Mouse (Mus musculus): ENCODE measurements around the gene Nbl1. TPM values are rescaled to one million over a fixed set of nuclear protein-coding genes. Genes with fewer than 3 reads are reported as not detected.

Nbl1 gene
- polyA plus RNA-seq, 1 experiment = 160 TPM

DNA sequence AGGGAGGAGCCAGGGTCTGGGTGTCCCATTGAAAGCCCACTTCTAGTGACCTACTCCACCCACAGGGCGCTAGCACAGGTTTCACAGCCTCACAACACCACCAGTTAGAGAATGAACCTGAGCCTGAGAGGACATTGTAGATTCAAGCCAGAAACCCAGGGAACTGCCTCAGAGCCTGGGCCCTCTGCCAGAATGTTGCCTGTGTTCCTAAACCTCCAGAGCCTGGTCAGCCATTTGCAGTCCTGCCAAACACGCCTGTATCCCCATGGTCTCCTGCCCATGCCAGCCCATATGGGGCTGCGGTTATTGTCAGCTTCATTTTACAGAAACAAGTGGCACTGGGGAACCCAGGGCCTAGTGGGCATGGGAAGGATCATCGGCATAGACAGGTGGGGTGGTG, 37.5 kb downstream of the Nbl1 start:
- H3K36me3 ChIP-seq (ENCODE audit: control insufficient read depth, insufficient read depth, low read length) = peaks cover 28% of the 10 kb centered on the region
- TF ChIP-seq CTCF (IDR thresholded peaks at IDR 0.05; ENCODE audit: extremely low read depth, insufficient read length, insufficient replicate concordance, low read depth, low read length) (no peak), POLR2A (IDR thresholded peaks at IDR 0.05; ENCODE audit: low read depth, low read length) (no peak)
- H3K4me1 ChIP-seq (ENCODE audit: control insufficient read depth, insufficient read depth, insufficient read length, low read length) = peaks cover 2% of the 10 kb centered on the region
- H3K27ac ChIP-seq (ENCODE audit: insufficient read depth, low read depth, low read length) = no peak overlapping the region
- no peaks in the 10 kb centered on the region for H3K27me3 ChIP-seq (ENCODE audit: control insufficient read depth, insufficient read depth, low read length)
- WGBS = 83% methylated on average over 4 of the region's 4 CpGs
- H3K4me3 ChIP-seq (ENCODE audit: low read depth, low read length) = no peak overlapping the region

GRCm38 (mm10) chr4:139054300-139054923, 38.4 kb downstream of the Nbl1 start:
- WGBS = 82% methylated on average over 9 of the region's 9 CpGs
- H3K4me1 ChIP-seq (ENCODE audit: control insufficient read depth, insufficient read depth, insufficient read length, low read length) = peaks cover 2% of the 10 kb centered on the region
- no peak overlapping the region for H3K4me3 ChIP-seq (ENCODE audit: low read depth, low read length)
- no peaks in the 10 kb centered on the region for H3K27me3 ChIP-seq (ENCODE audit: control insufficient read depth, insufficient read depth, low read length)
- peaks cover 28% of the 10 kb centered on the region for H3K36me3 ChIP-seq (ENCODE audit: control insufficient read depth, insufficient read depth, low read length)
- TF ChIP-seq POLR2A (IDR thresholded peaks at IDR 0.05; ENCODE audit: low read depth, low read length) (no peak), CTCF (IDR thresholded peaks at IDR 0.05; ENCODE audit: extremely low read depth, insufficient read length, insufficient replicate concordance, low read depth, low read length) (no peak)
- no peak overlapping the region for H3K27ac ChIP-seq (ENCODE audit: insufficient read depth, low read depth, low read length)

DNA sequence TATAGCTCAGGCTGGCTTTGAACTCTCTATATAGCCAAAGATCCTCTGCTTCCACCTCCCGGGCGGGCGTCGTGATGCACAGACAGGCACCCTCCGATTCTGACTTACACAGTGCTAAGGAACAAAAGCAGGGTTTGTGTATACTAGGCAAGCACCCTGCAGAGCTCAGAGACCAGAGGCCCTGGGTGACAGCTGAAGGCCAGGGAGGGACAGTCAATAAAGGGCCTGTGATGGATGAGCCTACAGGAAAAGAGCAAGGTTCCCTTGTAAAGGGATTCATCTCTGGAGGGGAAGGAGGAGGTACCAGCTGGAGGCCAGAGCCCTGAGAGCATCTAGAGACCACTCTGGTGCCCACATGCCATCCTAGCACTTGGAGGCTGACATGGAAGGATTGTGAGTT, 39.4 kb downstream of the Nbl1 start:
- Histone ChIP-seq H3K36me3 (ENCODE audit: control insufficient read depth, insufficient read depth, low read length) (peaks cover 22% of the 10 kb centered on the region), H3K4me3 (ENCODE audit: low read depth, low read length) (no peak overlapping the region), H3K4me1 (ENCODE audit: control insufficient read depth, insufficient read depth, insufficient read length, low read length) (peaks cover 2% of the 10 kb centered on the region), H3K27me3 (ENCODE audit: control insufficient read depth, insufficient read depth, low read length) (no peaks in the 10 kb centered on the region), H3K27ac (ENCODE audit: insufficient read depth, low read depth, low read length) (no peak overlapping the region)
- TF ChIP-seq POLR2A (IDR thresholded peaks at IDR 0.05; ENCODE audit: low read depth, low read length) = no peak
- no peak for TF ChIP-seq CTCF (IDR thresholded peaks at IDR 0.05; ENCODE audit: extremely low read depth, insufficient read length, insufficient replicate concordance, low read depth, low read length)
- 78% methylated on average over 5 of the region's 5 CpGs for WGBS

- Histone ChIP-seq H3K27ac (ENCODE audit: insufficient read depth, low read depth, low read length) (no peak overlapping the region), H3K27me3 (ENCODE audit: control insufficient read depth, insufficient read depth, low read length) (no peaks in the 10 kb centered on the region), H3K4me1 (ENCODE audit: control insufficient read depth, insufficient read depth, insufficient read length, low read length) (peaks cover 2% of the 10 kb centered on the region), H3K36me3 (ENCODE audit: control insufficient read depth, insufficient read depth, low read length) (peaks cover 20% of the 10 kb centered on the region), H3K4me3 (ENCODE audit: low read depth, low read length) (no peak overlapping the region)
- TF ChIP-seq POLR2A (IDR thresholded peaks at IDR 0.05; ENCODE audit: low read depth, low read length) (no peak), CTCF (IDR thresholded peaks at IDR 0.05; ENCODE audit: extremely low read depth, insufficient read length, insufficient replicate concordance, low read depth, low read length) (no peak)
- 91% methylated on average over 7 of the region's 7 CpGs for WGBS
These were observed 40.0 kb downstream of the Nbl1 start for GRCm38 (mm10) chr4:139052796-139053195.

DNA sequence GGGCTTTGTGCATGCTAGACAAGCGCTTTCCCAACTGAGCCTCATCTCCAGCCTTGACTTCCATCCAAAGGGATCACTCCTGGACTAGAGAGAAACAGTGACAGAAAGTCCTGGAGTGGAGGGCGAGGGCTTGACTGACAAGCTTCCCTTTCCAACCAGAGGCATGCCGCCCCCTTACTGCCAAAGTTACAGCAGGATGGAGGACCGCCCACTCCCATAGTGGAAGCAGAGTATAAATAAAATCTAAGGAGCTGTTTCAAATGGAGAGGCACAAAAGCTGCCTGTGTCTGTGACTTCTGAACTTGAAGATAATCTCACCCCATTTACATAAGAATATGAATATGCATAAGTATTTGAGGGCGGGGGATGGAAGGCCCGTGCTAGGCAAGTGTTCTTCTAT, 44.3 kb downstream of the Nbl1 start:
- WGBS = 94% methylated on average over 6 of the region's 6 CpGs
- H3K36me3 ChIP-seq (ENCODE audit: control insufficient read depth, insufficient read depth, low read length) = peaks cover 13% of the 10 kb centered on the region
- no peaks in the 10 kb centered on the region for H3K27me3 ChIP-seq (ENCODE audit: control insufficient read depth, insufficient read depth, low read length)
- no peak overlapping the region for H3K4me3 ChIP-seq (ENCODE audit: low read depth, low read length)
- H3K4me1 ChIP-seq (ENCODE audit: control insufficient read depth, insufficient read depth, insufficient read length, low read length) = peaks cover 2% of the 10 kb centered on the region; the same call in 1 of the 2 replicates
- H3K27ac ChIP-seq (ENCODE audit: insufficient read depth, low read depth, low read length) = no peak overlapping the region
- no peak for TF ChIP-seq CTCF (IDR thresholded peaks at IDR 0.05; ENCODE audit: extremely low read depth, insufficient read length, insufficient replicate concordance, low read depth, low read length)
- no peak for TF ChIP-seq POLR2A (IDR thresholded peaks at IDR 0.05; ENCODE audit: low read depth, low read length)

DNA sequence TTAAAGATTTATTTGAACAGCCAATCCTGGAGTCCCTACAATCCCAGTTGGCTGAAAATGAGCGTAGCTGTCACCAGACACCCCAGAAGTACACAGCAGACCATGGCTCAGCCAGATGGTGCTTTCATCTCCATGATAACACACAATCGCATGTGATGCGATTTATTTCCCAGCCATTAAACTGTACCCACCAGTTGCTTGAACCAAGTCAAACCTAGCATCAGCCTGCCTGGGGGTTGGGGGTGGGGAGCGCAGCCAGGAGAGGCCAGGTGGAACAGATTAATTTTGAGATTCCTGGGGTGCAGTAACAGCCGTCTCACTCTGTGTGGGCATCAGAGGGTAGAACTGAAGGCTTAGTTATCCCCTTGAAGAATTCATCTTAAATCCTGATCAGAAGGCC, 46.4 kb downstream of the Nbl1 start:
- no peaks in the 10 kb centered on the region for H3K27me3 ChIP-seq (ENCODE audit: control insufficient read depth, insufficient read depth, low read length)
- TF ChIP-seq CTCF (IDR thresholded peaks at IDR 0.05; ENCODE audit: extremely low read depth, insufficient read length, insufficient replicate concordance, low read depth, low read length) (no peak), POLR2A (IDR thresholded peaks at IDR 0.05; ENCODE audit: low read depth, low read length) (no peak)
- no peaks in the 10 kb centered on the region for H3K4me1 ChIP-seq (ENCODE audit: control insufficient read depth, insufficient read depth, insufficient read length, low read length)
- WGBS = 95% methylated on average over 5 of the region's 5 CpGs
- peaks cover 13% of the 10 kb centered on the region for H3K36me3 ChIP-seq (ENCODE audit: control insufficient read depth, insufficient read depth, low read length)
- no peak overlapping the region for H3K4me3 ChIP-seq (ENCODE audit: low read depth, low read length)
- no peak overlapping the region for H3K27ac ChIP-seq (ENCODE audit: insufficient read depth, low read depth, low read length)

DNA sequence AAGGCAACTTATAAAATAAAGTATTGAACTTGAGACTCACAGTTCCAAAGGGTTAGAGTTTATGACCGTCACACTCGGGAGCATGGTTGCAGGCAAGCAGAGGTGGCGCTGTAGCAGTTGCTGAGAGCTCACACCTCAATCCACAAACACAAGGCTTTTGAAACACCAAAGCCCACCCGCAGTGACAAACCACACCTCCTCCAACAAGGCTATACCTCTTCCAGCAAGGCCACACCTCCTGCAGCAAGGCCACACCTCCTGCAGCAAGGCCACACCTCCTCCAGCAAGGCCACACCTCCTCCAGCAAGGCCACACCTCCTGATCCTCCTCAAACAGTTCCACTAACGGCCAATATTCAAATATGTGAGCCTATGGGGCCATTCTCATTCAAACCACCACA, 48.2 kb downstream of the Nbl1 start:
- WGBS = 93% methylated on average over 5 of the region's 5 CpGs

More for the DNA sequence above, 48.2 kb downstream of the Nbl1 start:
- Histone ChIP-seq H3K4me1 (ENCODE audit: control insufficient read depth, insufficient read depth, insufficient read length, low read length) (no peaks in the 10 kb centered on the region), H3K4me3 (ENCODE audit: low read depth, low read length) (no peak overlapping the region), H3K27me3 (ENCODE audit: control insufficient read depth, insufficient read depth, low read length) (no peaks in the 10 kb centered on the region), H3K27ac (ENCODE audit: insufficient read depth, low read depth, low read length) (no peak overlapping the region), H3K36me3 (ENCODE audit: control insufficient read depth, insufficient read depth, low read length) (peaks cover 10% of the 10 kb centered on the region)
- no peak for TF ChIP-seq CTCF (IDR thresholded peaks at IDR 0.05; ENCODE audit: extremely low read depth, insufficient read length, insufficient replicate concordance, low read depth, low read length)
- TF ChIP-seq POLR2A (IDR thresholded peaks at IDR 0.05; ENCODE audit: low read depth, low read length) = no peak
